Mouse (Mus musculus): ENCODE data around the gene Gstcd. TPM values are rescaled to one million over a fixed set of nuclear protein-coding genes. Genes with fewer than 3 reads are reported as not detected.

Gstcd gene
- polyA plus RNA-seq, 1 experiment from 2014 or later: 7.8 TPM

- 77% methylated on average over 5 of the region's 5 CpGs for WGBS
- Histone ChIP-seq H3K27me3 (ENCODE audit: control insufficient read depth, insufficient read depth, low read depth, low read length) (no peaks in the 10 kb centered on the region), H3K4me1 (replicated peaks; ENCODE audit: control insufficient read depth, insufficient read depth, low read length) (no peaks in the 10 kb centered on the region), H3K27ac (ENCODE audit: low read length) (no peak overlapping the region), H3K9ac (ENCODE audit: low read length) (no peak overlapping the region), H3K36me3 (ENCODE audit: control insufficient read depth, insufficient read depth, low read length) (peaks cover 17% of the 10 kb centered on the region), H3K4me3 (ENCODE audit: low read length) (no peak overlapping the region), H3K4me2 (ENCODE audit: low read depth, low read length) (no peak overlapping the region), H3K9me3 (ENCODE audit: control insufficient read depth, low read length) (no peaks in the 10 kb centered on the region)
- ATAC-seq (ENCODE audit: low read depth): no peak
These were observed 9.1 kb downstream of the Gstcd start for GRCm38 (mm10) chr3:133082736-133083135.

- 87% methylated on average over 10 of the region's 10 CpGs for WGBS
- H3K36me3 ChIP-seq (ENCODE audit: control insufficient read depth, insufficient read depth, low read length): peaks cover 6% of the 10 kb centered on the region; the same call in 1 of the 2 replicates
- no peak overlapping the region for H3K9ac ChIP-seq (ENCODE audit: low read length)
- ATAC-seq (ENCODE audit: low read depth): no peak
- no peaks in the 10 kb centered on the region for H3K9me3 ChIP-seq (ENCODE audit: control insufficient read depth, low read length)
- H3K27me3 ChIP-seq (ENCODE audit: control insufficient read depth, insufficient read depth, low read depth, low read length): no peaks in the 10 kb centered on the region
- H3K4me2 ChIP-seq (ENCODE audit: low read depth, low read length): no peak overlapping the region
- no peak overlapping the region for H3K27ac ChIP-seq (ENCODE audit: low read length)
- H3K4me1 ChIP-seq (replicated peaks; ENCODE audit: control insufficient read depth, insufficient read depth, low read length): no peaks in the 10 kb centered on the region
- no peak overlapping the region for H3K4me3 ChIP-seq (ENCODE audit: low read length)
These were observed 16.3 kb downstream of the Gstcd start for GRCm38 (mm10) chr3:133075560-133075959.

- Histone ChIP-seq H3K4me2 (ENCODE audit: low read depth, low read length) (no peak overlapping the region), H3K36me3 (ENCODE audit: control insufficient read depth, insufficient read depth, low read length) (peaks cover 3% of the 10 kb centered on the region; the same call in 1 of the 2 replicates), H3K27ac (ENCODE audit: low read length) (no peak overlapping the region), H3K4me3 (ENCODE audit: low read length) (no peak overlapping the region), H3K27me3 (ENCODE audit: control insufficient read depth, insufficient read depth, low read depth, low read length) (no peaks in the 10 kb centered on the region), H3K9me3 (ENCODE audit: control insufficient read depth, low read length) (no peaks in the 10 kb centered on the region), H3K9ac (ENCODE audit: low read length) (no peak overlapping the region), H3K4me1 (replicated peaks; ENCODE audit: control insufficient read depth, insufficient read depth, low read length) (0 out of 2 replicates have a peak, but pooled peaks cover 2% of the 10 kb centered on the region)
- peak; percentile 90 for ATAC-seq (ENCODE audit: low read depth)
- 52% methylated on average over 2 of the region's 2 CpGs for WGBS
These were observed 39.8 kb downstream of the Gstcd start for GRCm38 (mm10) chr3:133052068-133052467.

GRCm38 (mm10) chr3:133033145-133033755 is 58.6 kb downstream of the Gstcd start:
- H3K27ac ChIP-seq (ENCODE audit: low read length): no peak overlapping the region
- H3K4me2 ChIP-seq (ENCODE audit: low read depth, low read length): no peak overlapping the region
- no peaks in the 10 kb centered on the region for H3K36me3 ChIP-seq (ENCODE audit: control insufficient read depth, insufficient read depth, low read length)
- no peaks in the 10 kb centered on the region for H3K4me1 ChIP-seq (replicated peaks; ENCODE audit: control insufficient read depth, insufficient read depth, low read length)
- no peak overlapping the region for H3K4me3 ChIP-seq (ENCODE audit: low read length)
- H3K9me3 ChIP-seq (ENCODE audit: control insufficient read depth, low read length): no peaks in the 10 kb centered on the region
- WGBS: 94% methylated on average over 7 of the region's 7 CpGs
- no peak for ATAC-seq (ENCODE audit: low read depth)
- H3K27me3 ChIP-seq (ENCODE audit: control insufficient read depth, insufficient read depth, low read depth, low read length): no peaks in the 10 kb centered on the region
- no peak overlapping the region for H3K9ac ChIP-seq (ENCODE audit: low read length)

GRCm38 (mm10) chr3:133026977-133027376 is 64.9 kb downstream of the Gstcd start:
- Histone ChIP-seq H3K27ac (ENCODE audit: low read length) (no peak overlapping the region), H3K4me2 (ENCODE audit: low read depth, low read length) (no peak overlapping the region), H3K4me1 (replicated peaks; ENCODE audit: control insufficient read depth, insufficient read depth, low read length) (no peaks in the 10 kb centered on the region), H3K9me3 (ENCODE audit: control insufficient read depth, low read length) (no peaks in the 10 kb centered on the region), H3K4me3 (ENCODE audit: low read length) (no peak overlapping the region), H3K27me3 (ENCODE audit: control insufficient read depth, insufficient read depth, low read depth, low read length) (no peaks in the 10 kb centered on the region), H3K9ac (ENCODE audit: low read length) (no peak overlapping the region), H3K36me3 (ENCODE audit: control insufficient read depth, insufficient read depth, low read length) (no peaks in the 10 kb centered on the region)
- ATAC-seq (ENCODE audit: low read depth): no peak
- 81% methylated on average over 2 of the region's 2 CpGs for WGBS

- no peaks in the 10 kb centered on the region for H3K4me1 ChIP-seq (replicated peaks; ENCODE audit: control insufficient read depth, insufficient read depth, low read length)
- H3K27ac ChIP-seq (ENCODE audit: low read length): no peak overlapping the region
- no peak overlapping the region for H3K4me2 ChIP-seq (ENCODE audit: low read depth, low read length)
- H3K9ac ChIP-seq (ENCODE audit: low read length): no peak overlapping the region
- H3K36me3 ChIP-seq (ENCODE audit: control insufficient read depth, insufficient read depth, low read length): 0 out of 2 replicates have a peak, but pooled peaks cover 2% of the 10 kb centered on the region
- no peaks in the 10 kb centered on the region for H3K9me3 ChIP-seq (ENCODE audit: control insufficient read depth, low read length)
- H3K4me3 ChIP-seq (ENCODE audit: low read length): no peak overlapping the region
- 68% methylated on average over 4 of the region's 4 CpGs for WGBS
- H3K27me3 ChIP-seq (ENCODE audit: control insufficient read depth, insufficient read depth, low read depth, low read length): no peaks in the 10 kb centered on the region
- ATAC-seq (ENCODE audit: low read depth): no peak
These were observed 84.6 kb downstream of the Gstcd start for GRCm38 (mm10) chr3:133007250-133007649.

- 72% methylated on average over 9 of the region's 9 CpGs for WGBS
These were observed 95.5 kb downstream of the Gstcd start for GRCm38 (mm10) chr3:132996299-132996698.

GRCm38 (mm10) chr3:132995904-132996267 is 95.9 kb downstream of the Gstcd start:
- 58% methylated on average over 3 of the region's 3 CpGs for WGBS
- H3K9ac ChIP-seq (ENCODE audit: low read length): no peak overlapping the region
- ATAC-seq (ENCODE audit: low read depth): peak; percentile 60; the same call in 1 of the 2 replicates

More at GRCm38 (mm10) chr3:132996299-132996698, 95.5 kb downstream of the Gstcd start:
- peak; percentile 11; the same call in 1 of the 2 replicates for ATAC-seq (ENCODE audit: low read depth)
- H3K27me3 ChIP-seq (ENCODE audit: control insufficient read depth, insufficient read depth, low read depth, low read length): no peaks in the 10 kb centered on the region
- H3K9ac ChIP-seq (ENCODE audit: low read length): no peak overlapping the region
- 0 out of 2 replicates have a peak, but pooled peaks cover 3% of the 10 kb centered on the region for H3K4me1 ChIP-seq (replicated peaks; ENCODE audit: control insufficient read depth, insufficient read depth, low read length)
- peak overlapping the region; percentile 76 for H3K27ac ChIP-seq (ENCODE audit: low read length)
- H3K4me2 ChIP-seq (ENCODE audit: low read depth, low read length): no peak overlapping the region
- no peaks in the 10 kb centered on the region for H3K36me3 ChIP-seq (ENCODE audit: control insufficient read depth, insufficient read depth, low read length)
- H3K4me3 ChIP-seq (ENCODE audit: low read length): no peak overlapping the region
- no peaks in the 10 kb centered on the region for H3K9me3 ChIP-seq (ENCODE audit: control insufficient read depth, low read length)

GRCm38 (mm10) chr3:132995172-132995903 is 96.5 kb downstream of the Gstcd start:
- H3K9me3 ChIP-seq (ENCODE audit: control insufficient read depth, low read length): no peaks in the 10 kb centered on the region
- peak; percentile 97 for ATAC-seq (ENCODE audit: low read depth)

More at GRCm38 (mm10) chr3:132995904-132996267, 95.9 kb downstream of the Gstcd start:
- H3K27ac ChIP-seq (ENCODE audit: low read length): peak overlapping the region; percentile 66; the same call in 1 of the 2 replicates
- H3K4me3 ChIP-seq (ENCODE audit: low read length): no peak overlapping the region
- no peaks in the 10 kb centered on the region for H3K9me3 ChIP-seq (ENCODE audit: control insufficient read depth, low read length)
- H3K27me3 ChIP-seq (ENCODE audit: control insufficient read depth, insufficient read depth, low read depth, low read length): no peaks in the 10 kb centered on the region
- no peak overlapping the region for H3K4me2 ChIP-seq (ENCODE audit: low read depth, low read length)
- no peaks in the 10 kb centered on the region for H3K36me3 ChIP-seq (ENCODE audit: control insufficient read depth, insufficient read depth, low read length)
- H3K4me1 ChIP-seq (replicated peaks; ENCODE audit: control insufficient read depth, insufficient read depth, low read length): 0 out of 2 replicates have a peak, but pooled peaks cover 3% of the 10 kb centered on the region

More at GRCm38 (mm10) chr3:132995172-132995903, 96.5 kb downstream of the Gstcd start:
- Histone ChIP-seq H3K27me3 (ENCODE audit: control insufficient read depth, insufficient read depth, low read depth, low read length) (no peaks in the 10 kb centered on the region), H3K9ac (ENCODE audit: low read length) (no peak overlapping the region), H3K4me3 (ENCODE audit: low read length) (no peak overlapping the region), H3K4me1 (replicated peaks; ENCODE audit: control insufficient read depth, insufficient read depth, low read length) (0 out of 2 replicates have a peak, but pooled peaks cover 3% of the 10 kb centered on the region), H3K36me3 (ENCODE audit: control insufficient read depth, insufficient read depth, low read length) (no peaks in the 10 kb centered on the region), H3K27ac (ENCODE audit: low read length) (peak overlapping the region; percentile 80), H3K4me2 (ENCODE audit: low read depth, low read length) (no peak overlapping the region)
- WGBS: 49% methylated on average over 7 of the region's 7 CpGs

Data from lung, embryonic 16.5 days (tissue).